ENCODE assay signal across 9 mouse cellular contexts in genomic region chr1:136707394-136707793, GRCm38 (mm10).
DNase-seq lines count a peak whose midpoint lies in the region; ATAC-seq lines count a peak whose summit lies in the region.
"Had no signal": no experiment of that assay in that cellular context is flagged by ENCODE, and none has a peak within 500 bp of the region (broad histone marks: within the 10 kb centered on the region; RNA-seq: fewer than 3 reads in every experiment).

No protein-coding gene starts in this region.

- H3K27ac ChIP-seq in heart, embryonic 10.5 days: no peak overlapping the region
- H3K27ac ChIP-seq: embryonic facial prominence, embryonic 12.5 days had no signal

- H3K36me3 ChIP-seq in heart, embryonic 10.5 days: no peaks in the 10 kb centered on the region
- H3K36me3 ChIP-seq: embryonic facial prominence, embryonic 12.5 days had no signal

- DNase-seq in heart, adult 18-20 months: peak; percentile 38 to 61
- no peak for DNase-seq in heart, embryonic 10.5 days (ENCODE audit: low spot score)
- peak; percentile 68 to 75 for DNase-seq in B cell, adult 2 months
- DNase-seq in heart, adult 8-10 months (ENCODE audit: low spot score): peak; percentile 49
- no peak for DNase-seq in kidney, postnatal 14 days
- no peak for DNase-seq in kidney, postnatal 36 days
- no peak for DNase-seq in adrenal gland, adult 18-20 months (ENCODE audit: low spot score in 2 of 2)

- no peaks in the 10 kb centered on the region for H3K4me1 ChIP-seq in heart, embryonic 10.5 days
- H3K4me1 ChIP-seq: embryonic facial prominence, embryonic 12.5 days had no signal

- H3K27me3 ChIP-seq in heart, embryonic 10.5 days (ENCODE audit: insufficient read depth, poor library complexity, severe bottlenecking): no peaks in the 10 kb centered on the region
- H3K27me3 ChIP-seq: embryonic facial prominence, embryonic 12.5 days had no signal

- H3K4me3 ChIP-seq in heart, embryonic 10.5 days: no peak overlapping the region
- H3K4me3 ChIP-seq: embryonic facial prominence, embryonic 12.5 days had no signal

- peak; percentile 67 for ATAC-seq in megakaryocyte-erythroid progenitor cell, adult 5-6 weeks (replicated peaks; ENCODE audit: low FRiP score, low TSS enrichment, poor library complexity, severe bottlenecking)

- no peaks in the 10 kb centered on the region for H3K9me3 ChIP-seq in heart, embryonic 10.5 days
- H3K9me3 ChIP-seq: embryonic facial prominence, embryonic 12.5 days had no signal

- 64% methylated on average over 8 of the region's 8 CpGs for WGBS in heart, embryonic 10.5 days

Comparison
In these comparisons a context has a peak if more than half of its experiments do, and no peak if none do; other contexts are left out.
1. DNase-seq: peak in heart, adult 18-20 months (2 of 2), B cell, adult 2 months (2 of 2) and heart, adult 8-10 months (single experiment); none in heart, embryonic 10.5 days (single experiment), kidney, postnatal 14 days (single experiment), kidney, postnatal 36 days (0 of 2) and adrenal gland, adult 18-20 months (0 of 2).